Mouse (Mus musculus) liver, embryonic 14.5 days (tissue): ENCODE measurements around the gene Hectd4. TPM values are rescaled to one million over a fixed set of nuclear protein-coding genes. Genes with fewer than 3 reads are reported as not detected.

Source experiments
- ATAC-seq: fragments of 200-750 bp; cut with Nextera tagmentation; 2 replicates; pipeline ENCODE4 v1.8.0; 2017; ENCODE audit warnings: moderate number of reproducible peaks, mild to moderate bottlenecking, moderate library complexity; ENCODE audit not compliant: insufficient read depth
- DNase-seq, 3 experiments: peaks; one replicate each; pipeline ENCODE4 v3.0.0-alpha.2; 2012 to 2013; ENCODE audit warnings: low read depth in 3 of 3, low spot score in 3 of 3
- H3K27ac ChIP-seq: fragments of 300-500 bp; sonication (generic); 2 replicates; pipeline ENCODE4 v1.5.1; 2014; ENCODE audit warnings: moderate library complexity, mild to moderate bottlenecking, control low read depth, inconsistent platforms
- H3K27me3 ChIP-seq: fragments of 300-500 bp; sonication (generic); 2 replicates; pipeline ENCODE4 v1.6.1; 2014; ENCODE audit warnings: mild to moderate bottlenecking, low read length, moderate library complexity; ENCODE audit not compliant: control insufficient read depth, insufficient read depth
- H3K36me3 ChIP-seq: fragments of 300-500 bp; sonication (generic); replicated peaks from 2 replicates; pipeline ENCODE4 v1.6.1; 2014; ENCODE audit warnings: low read depth; ENCODE audit not compliant: control insufficient read depth, insufficient read depth
- H3K4me1 ChIP-seq, 2 experiments: fragments of 200-500 bp in 1 of 2; fragments of 300-500 bp in 1 of 2; sonication (generic) in 1 of 2; replicated peaks; 2 replicates each; pipeline ENCODE4 v1.6.1; 2012 to 2014; ENCODE audit warnings: antibody characterized with exemption in 1 of 2, inconsistent platforms in 1 of 2, low read length in 1 of 2; ENCODE audit not compliant: control insufficient read depth in 2 of 2, insufficient read depth in 2 of 2
- H3K4me2 ChIP-seq: fragments of 300-500 bp; sonication (generic); 2 replicates; pipeline ENCODE4 v1.6.1; 2014; ENCODE audit warnings: low read depth, mild to moderate bottlenecking, control low read depth, moderate library complexity
- H3K4me3 ChIP-seq, 2 experiments: fragments of 200-500 bp in 1 of 2; fragments of 300-500 bp in 1 of 2; sonication (generic) in 1 of 2; 2 replicates each; pipeline ENCODE4 v1.5.1; 2012 to 2014; ENCODE audit warnings: low read depth in 2 of 2, low read length in 2 of 2, mild to moderate bottlenecking in 2 of 2, control low read depth in 1 of 2, inconsistent platforms in 1 of 2, moderate library complexity in 1 of 2; ENCODE audit not compliant: insufficient read depth in 1 of 2
- H3K9ac ChIP-seq: fragments of 300-500 bp; sonication (generic); replicated peaks from 2 replicates; pipeline ENCODE4 v1.6.1; 2014; ENCODE audit warnings: mild to moderate bottlenecking, control low read depth, moderate library complexity
- H3K9me3 ChIP-seq: fragments of 300-500 bp; sonication (generic); 2 replicates; pipeline ENCODE4 v1.6.1; 2016; ENCODE audit warnings: low read length, mixed read lengths; ENCODE audit not compliant: control insufficient read depth
- CTCF ChIP-seq: IDR thresholded peaks from 2 replicates; pipeline ENCODE4 v1.5.1; 2016; ENCODE audit warnings: antibody characterized with exemption, low read depth, control low read depth
- EP300 ChIP-seq: IDR thresholded peaks from 2 replicates; pipeline ENCODE4 v1.6.1; 2016; ENCODE audit warnings: antibody characterized with exemption, low read depth
- WGBS: fragments of 180-500 bp; shearing (Covaris S2); extraction: QIAGEN DNeasy Blood & Tissue Kit; methylation state at CpG from one replicate; pipeline ENCODE4 v1.1.7; 2014; ENCODE audit not compliant: insufficient replicate concordance; 5-methylcytosine and 5-hydroxymethylcytosine counted together
- polyA plus RNA-seq, 2 experiments: library from polyadenylated mRNA; depleted of rRNA in 1 of 2; stranded (reverse) in 1 of 2; unstranded in 1 of 2; fragments of >200 nt; fragmentation: Nextera tagmentation in 1 of 2; extraction: Ambion mirVana in 1 of 2; gene quantifications; 2 replicates each; pipeline versions ENCODE4 v1.2.1 to v1.2.3; 2012 to 2014

Hectd4 gene
- polyA plus RNA-seq, 2 experiments = 11.2 to 15.8 TPM

DNA sequence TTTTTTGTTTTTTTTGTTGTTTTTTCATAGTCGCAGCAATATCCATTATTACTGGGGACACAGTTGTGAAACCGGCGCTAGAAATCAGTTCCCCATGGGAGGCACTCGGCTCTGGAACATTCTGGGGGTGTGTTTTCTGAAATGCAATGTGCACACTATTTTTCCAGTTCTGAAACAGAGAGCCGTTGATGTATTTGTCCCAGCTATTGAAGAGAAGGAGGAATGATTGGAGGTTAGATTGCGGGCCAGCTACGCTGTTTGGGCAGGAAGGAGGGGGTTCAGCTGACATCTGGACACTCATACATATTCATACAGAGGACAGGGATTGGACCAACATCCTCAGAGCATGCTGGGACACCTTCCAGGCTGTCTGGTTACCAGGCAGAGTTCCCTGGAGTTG, 169.1 kb downstream of the Hectd4 start:
- Histone ChIP-seq H3K9me3 (no peaks in the 10 kb centered on the region), H3K27me3 (no peaks in the 10 kb centered on the region; the same call in 1 of the 2 replicates), H3K4me3 (no peak overlapping the region), H3K36me3 (no peaks in the 10 kb centered on the region), H3K27ac (no peak overlapping the region), H3K4me1 (peaks cover 8 to 9% of the 10 kb centered on the region in 2 experiments), H3K4me2 (no peak overlapping the region), H3K9ac (no peak overlapping the region)
- TF ChIP-seq CTCF (no peak), EP300 (no peak)
- ATAC-seq (no peak), DNase-seq (no peak)
- 64% methylated on average over 7 of the region's 7 CpGs for WGBS

- Histone ChIP-seq H3K4me2 (no peak overlapping the region), H3K27me3 (no peaks in the 10 kb centered on the region; the same call in 1 of the 2 replicates), H3K4me3 (no peak overlapping the region), H3K9me3 (no peaks in the 10 kb centered on the region; the same call in 1 of the 2 replicates), H3K9ac (no peak overlapping the region), H3K36me3 (no peaks in the 10 kb centered on the region), H3K4me1 (peaks cover 4% of the 10 kb centered on the region in 2 experiments; a peak in 3 of 4 replicates), H3K27ac (no peak overlapping the region)
- TF ChIP-seq EP300 = no peak
- no peak for TF ChIP-seq CTCF
- no peak for DNase-seq
- ATAC-seq = no peak
These were observed 169.7 kb downstream of the Hectd4 start for GRCm38 (mm10) chr5:121389691-121390090.

- peaks cover 6 to 8% of the 10 kb centered on the region in 2 experiments for H3K4me1 ChIP-seq
- H3K36me3 ChIP-seq = no peaks in the 10 kb centered on the region
- TF ChIP-seq EP300 = no peak
- peak; percentile 79 for TF ChIP-seq CTCF
- no peak overlapping the region for H3K9ac ChIP-seq
- H3K27ac ChIP-seq = no peak overlapping the region
- DNase-seq = peak in 1 of 3 experiments; percentile 42
- H3K27me3 ChIP-seq = no peaks in the 10 kb centered on the region
- 49% methylated on average over 16 of the region's 16 CpGs for WGBS
- no peak overlapping the region for H3K4me3 ChIP-seq
- H3K4me2 ChIP-seq = no peak overlapping the region
- no peak for ATAC-seq
- no peaks in the 10 kb centered on the region; the same call in 1 of the 2 replicates for H3K9me3 ChIP-seq
These were observed 172.8 kb downstream of the Hectd4 start for GRCm38 (mm10) chr5:121392667-121393380.

DNA sequence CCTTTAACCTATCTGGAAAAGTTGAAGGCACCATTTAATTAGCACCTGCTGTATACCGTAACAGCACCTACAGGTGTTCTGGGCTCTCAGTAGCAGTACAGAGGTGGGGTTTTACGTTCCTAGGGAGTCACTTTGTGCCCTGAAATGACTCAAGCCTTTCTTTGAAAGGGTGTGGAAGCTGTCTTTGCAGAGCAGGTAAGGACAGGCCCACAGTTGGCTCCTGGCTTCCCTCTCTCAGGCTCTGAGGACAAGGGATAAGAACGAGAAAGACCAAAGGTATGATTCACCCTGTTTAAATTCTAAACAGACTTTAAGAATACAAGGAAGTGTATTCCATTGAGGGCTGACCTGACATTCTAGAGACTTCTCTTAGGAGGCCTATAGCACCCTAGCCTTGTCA, 173.4 kb downstream of the Hectd4 start:
- Histone ChIP-seq H3K36me3 (no peaks in the 10 kb centered on the region), H3K4me1 (peaks cover 6 to 8% of the 10 kb centered on the region in 2 experiments), H3K9ac (no peak overlapping the region), H3K4me2 (no peak overlapping the region), H3K9me3 (no peaks in the 10 kb centered on the region; the same call in 1 of the 2 replicates), H3K27ac (no peak overlapping the region), H3K4me3 (no peak overlapping the region), H3K27me3 (no peaks in the 10 kb centered on the region)
- ATAC-seq (no peak), DNase-seq (no peak)
- TF ChIP-seq EP300 = no peak
- TF ChIP-seq CTCF = no peak
- 66% methylated on average over 3 of the region's 3 CpGs for WGBS

- no peak for DNase-seq
- 70% methylated on average over 5 of the region's 5 CpGs for WGBS
- no peak overlapping the region for H3K9ac ChIP-seq
These were observed 175.6 kb downstream of the Hectd4 start for GRCm38 (mm10) chr5:121395621-121396020.

More at GRCm38 (mm10) chr5:121395621-121396020, 175.6 kb downstream of the Hectd4 start:
- Histone ChIP-seq H3K4me3 (no peak overlapping the region), H3K27ac (no peak overlapping the region), H3K36me3 (no peaks in the 10 kb centered on the region; the same call in 1 of the 2 replicates), H3K9me3 (no peaks in the 10 kb centered on the region; the same call in 1 of the 2 replicates), H3K4me2 (no peak overlapping the region), H3K27me3 (no peaks in the 10 kb centered on the region), H3K4me1 (peaks cover 20 to 22% of the 10 kb centered on the region in 2 experiments)
- no peak for TF ChIP-seq CTCF
- no peak for TF ChIP-seq EP300
- ATAC-seq = no peak
